7 mouse cellular contexts compared by ENCODE assay signal in genomic region chr7:126474486-126474955, GRCm38 (mm10). TPM values are rescaled to one million over a fixed set of nuclear protein-coding genes. Genes with fewer than 3 reads are reported as not detected.
DNase-seq lines count a peak whose midpoint lies in the region; ATAC-seq and TF ChIP-seq lines count a peak whose summit lies in the region.

No protein-coding gene starts in this region.

- peak; percentile 65 for ATAC-seq in forebrain, embryonic 13.5 days
- ATAC-seq in neural tube, embryonic 13.5 days (ENCODE audit: low read depth) = peak; percentile 61

- peak; percentile 24 to 39 for DNase-seq in left cerebral cortex, postnatal 36 days (ENCODE audit: low spot score in 2 of 2)
- no peak for DNase-seq in left cerebral cortex, adult 11 months (ENCODE audit: low spot score)
- no peak for DNase-seq in limb, embryonic 10.5 days (ENCODE audit: low spot score)
- no peak for DNase-seq in T-cell, adult 2 months (ENCODE audit: low spot score)

- no peaks in the 10 kb centered on the region for H3K9me3 ChIP-seq in forebrain, embryonic 13.5 days (replicated peaks)
- no peaks in the 10 kb centered on the region for H3K9me3 ChIP-seq in limb, embryonic 10.5 days (replicated peaks)
- H3K9me3 ChIP-seq in neural tube, embryonic 13.5 days = no peaks in the 10 kb centered on the region

- H3K4me1 ChIP-seq in bone marrow, adult 2 months (ENCODE audit: control insufficient read depth, insufficient read depth, low read length) = peaks cover 9% of the 10 kb centered on the region
- peaks cover 24% of the 10 kb centered on the region for H3K4me1 ChIP-seq in forebrain, embryonic 13.5 days
- H3K4me1 ChIP-seq in limb, embryonic 10.5 days = peaks cover 22% of the 10 kb centered on the region
- peaks cover 22% of the 10 kb centered on the region for H3K4me1 ChIP-seq in neural tube, embryonic 13.5 days (replicated peaks)

- peak overlapping the region; percentile 97 for H3K9ac ChIP-seq in forebrain, embryonic 13.5 days
- peak overlapping the region; percentile 98 for H3K9ac ChIP-seq in neural tube, embryonic 13.5 days

- TF ChIP-seq CTCF in bone marrow, adult 2 months (IDR thresholded peaks at IDR 0.05; ENCODE audit: control insufficient read depth, insufficient read depth, low read length) = no peak

- intact Hi-C loops in left cerebral cortex, postnatal 36 days (cut with DNase I) = no loop called here

- 0 out of 2 replicates have a peak, but pooled peaks have one; percentile 11 for TF ChIP-seq POLR2A in bone marrow, adult 2 months (IDR thresholded peaks at IDR 0.05; ENCODE audit: borderline replicate concordance, control insufficient read depth, low read depth, low read length)

- peaks cover 37% of the 10 kb centered on the region for H3K36me3 ChIP-seq in forebrain, embryonic 13.5 days (ENCODE audit: poor library complexity, severe bottlenecking)
- peaks cover 37% of the 10 kb centered on the region for H3K36me3 ChIP-seq in limb, embryonic 10.5 days
- peaks cover 35% of the 10 kb centered on the region for H3K36me3 ChIP-seq in neural tube, embryonic 13.5 days

- H3K4me2 ChIP-seq in forebrain, embryonic 13.5 days = peak overlapping the region; percentile 96
- H3K4me2 ChIP-seq in neural tube, embryonic 13.5 days = peak overlapping the region; percentile 98

- H3K27me3 ChIP-seq in forebrain, embryonic 13.5 days = no peaks in the 10 kb centered on the region
- H3K27me3 ChIP-seq in limb, embryonic 10.5 days (ENCODE audit: low read depth, poor library complexity, severe bottlenecking) = no peaks in the 10 kb centered on the region
- no peaks in the 10 kb centered on the region for H3K27me3 ChIP-seq in neural tube, embryonic 13.5 days

- H3K4me3 ChIP-seq in bone marrow, adult 2 months (replicated peaks; ENCODE audit: control insufficient read depth, low read depth, low read length) = peak overlapping the region; percentile 87
- H3K4me3 ChIP-seq in forebrain, embryonic 13.5 days = peak overlapping the region; percentile 92
- peak overlapping the region; percentile 99 for H3K4me3 ChIP-seq in limb, embryonic 10.5 days
- H3K4me3 ChIP-seq in neural tube, embryonic 13.5 days = peak overlapping the region; percentile 89

- H3K27ac ChIP-seq in bone marrow, adult 2 months (ENCODE audit: control insufficient read depth, insufficient read depth, low read depth, low read length, poor library complexity) = peak overlapping the region; percentile 90
- H3K27ac ChIP-seq in forebrain, embryonic 13.5 days = peak overlapping the region; percentile 93
- peak overlapping the region; percentile 92 for H3K27ac ChIP-seq in limb, embryonic 10.5 days
- H3K27ac ChIP-seq in neural tube, embryonic 13.5 days (replicated peaks) = peak overlapping the region; percentile 94

- under 1% methylated on average over 27 of the region's 27 CpGs for WGBS in bone marrow, adult 2 months
- WGBS in forebrain, embryonic 13.5 days = under 1% methylated on average over 25 of the region's 27 CpGs
- 1% methylated on average over 26 of the region's 27 CpGs for WGBS in limb, embryonic 10.5 days
- WGBS in neural tube, embryonic 13.5 days = 2% methylated on average over 25 of the region's 27 CpGs

RNA-seq across cellular contexts. Expression of gene Sh2b1, which starts 0.7 kb away (rescaled TPM):
- 10 to 100 TPM; 68.5 to 73.5 TPM for total RNA-seq in left cerebral cortex, postnatal 36 days (2021)
- polyA plus RNA-seq in bone marrow, adult 2 months (2011; ENCODE audit: insufficient read depth, insufficient read length, low replicate concordance, missing spikeins) = 34.4 and 95.0 TPM in 2 replicates
- 55.8 and 61.6 TPM in 2 replicates for polyA plus RNA-seq in forebrain, embryonic 13.5 days (2015; fragmentation: Nextera tagmentation; extraction: Ambion mirVana)
- 55.1 and 62.5 TPM in 2 replicates for polyA plus RNA-seq in limb, embryonic 10.5 days (2016; fragmentation: Nextera tagmentation; extraction: Ambion mirVana)
- polyA plus RNA-seq in neural tube, embryonic 13.5 days (2015; fragmentation: Nextera tagmentation; extraction: Ambion mirVana) = 60.2 and 62.3 TPM in 2 replicates

RNA-seq across cellular contexts. Expression of gene Atp2a1, which starts 11.6 kb away (rescaled TPM):
- under 1 TPM in 1 of 2 experiments, not detected in 1; 0.54 TPM for total RNA-seq in left cerebral cortex, postnatal 36 days (2021)
- polyA plus RNA-seq in bone marrow, adult 2 months (2011; ENCODE audit: insufficient read depth, insufficient read length, low replicate concordance, missing spikeins) = 12.0 and 13.4 TPM in 2 replicates
- 0.19 and 0.32 TPM in 2 replicates for polyA plus RNA-seq in forebrain, embryonic 13.5 days (2015; fragmentation: Nextera tagmentation; extraction: Ambion mirVana)
- 0.59 and 5.3 TPM in 2 replicates for polyA plus RNA-seq in limb, embryonic 10.5 days (2016; fragmentation: Nextera tagmentation; extraction: Ambion mirVana)
- polyA plus RNA-seq in neural tube, embryonic 13.5 days (2015; fragmentation: Nextera tagmentation; extraction: Ambion mirVana) = 2.1 and 11.5 TPM in 2 replicates

RNA-seq across cellular contexts. Expression of gene Tufm, which starts 12.6 kb away (rescaled TPM):
- 10 to 100 TPM; 77.2 to 81.6 TPM for total RNA-seq in left cerebral cortex, postnatal 36 days (2021)
- 16.7 and 36.3 TPM in 2 replicates for polyA plus RNA-seq in bone marrow, adult 2 months (2011; ENCODE audit: insufficient read depth, insufficient read length, low replicate concordance, missing spikeins)
- polyA plus RNA-seq in forebrain, embryonic 13.5 days (2015; fragmentation: Nextera tagmentation; extraction: Ambion mirVana) = 114 and 123 TPM in 2 replicates
- 182 and 207 TPM in 2 replicates for polyA plus RNA-seq in limb, embryonic 10.5 days (2016; fragmentation: Nextera tagmentation; extraction: Ambion mirVana)
- 122 and 144 TPM in 2 replicates for polyA plus RNA-seq in neural tube, embryonic 13.5 days (2015; fragmentation: Nextera tagmentation; extraction: Ambion mirVana)

RNA-seq across cellular contexts. Expression of gene Atxn2l, which starts 28.7 kb away (rescaled TPM):
- 100 to 1,000 TPM; 102 to 144 TPM for total RNA-seq in left cerebral cortex, postnatal 36 days (2021)
- polyA plus RNA-seq in bone marrow, adult 2 months (2011; ENCODE audit: insufficient read depth, insufficient read length, low replicate concordance, missing spikeins) = 78.5 and 156 TPM in 2 replicates
- polyA plus RNA-seq in forebrain, embryonic 13.5 days (2015; fragmentation: Nextera tagmentation; extraction: Ambion mirVana) = 52.4 and 60.0 TPM in 2 replicates
- 60.6 and 62.5 TPM in 2 replicates for polyA plus RNA-seq in limb, embryonic 10.5 days (2016; fragmentation: Nextera tagmentation; extraction: Ambion mirVana)
- 68.2 and 83.1 TPM in 2 replicates for polyA plus RNA-seq in neural tube, embryonic 13.5 days (2015; fragmentation: Nextera tagmentation; extraction: Ambion mirVana)

RNA-seq across cellular contexts. Expression of gene Rabep2, which starts 46.0 kb away (rescaled TPM):
- 10 to 100 TPM; 11.0 to 11.6 TPM for total RNA-seq in left cerebral cortex, postnatal 36 days (2021)
- polyA plus RNA-seq in bone marrow, adult 2 months (2011; ENCODE audit: insufficient read depth, insufficient read length, low replicate concordance, missing spikeins) = 10.7 and 28.6 TPM in 2 replicates
- polyA plus RNA-seq in forebrain, embryonic 13.5 days (2015; fragmentation: Nextera tagmentation; extraction: Ambion mirVana) = 18.7 and 22.4 TPM in 2 replicates
- polyA plus RNA-seq in limb, embryonic 10.5 days (2016; fragmentation: Nextera tagmentation; extraction: Ambion mirVana) = 30.3 and 36.9 TPM in 2 replicates
- polyA plus RNA-seq in neural tube, embryonic 13.5 days (2015; fragmentation: Nextera tagmentation; extraction: Ambion mirVana) = 24.6 and 25.6 TPM in 2 replicates

Comparison
In these comparisons a context has a peak if more than half of its experiments do, and no peak if none do; other contexts are left out.
1. DNase-seq: peak in left cerebral cortex, postnatal 36 days (2 of 2); none in left cerebral cortex, adult 11 months (single experiment), limb, embryonic 10.5 days (single experiment) and T-cell, adult 2 months (single experiment).
2. Peak in every context shown above with its lines, with median percentiles within 50 percentile points of each other: H3K27ac ChIP-seq and H3K4me3 ChIP-seq.